Mouse (Mus musculus) regulatory T cell (primary cell): Measurements from ENCODE around the gene Fto.

Source experiments
- in situ Hi-C: fragments of 300-600 bp; cut with MboI, MseI; formaldehyde crosslinking; loops from one replicate; pipeline ENCODE4 v1.15.1; 2025; ENCODE audit warnings: high pct_unique_total_duplicates

The Fto gene

DNA sequence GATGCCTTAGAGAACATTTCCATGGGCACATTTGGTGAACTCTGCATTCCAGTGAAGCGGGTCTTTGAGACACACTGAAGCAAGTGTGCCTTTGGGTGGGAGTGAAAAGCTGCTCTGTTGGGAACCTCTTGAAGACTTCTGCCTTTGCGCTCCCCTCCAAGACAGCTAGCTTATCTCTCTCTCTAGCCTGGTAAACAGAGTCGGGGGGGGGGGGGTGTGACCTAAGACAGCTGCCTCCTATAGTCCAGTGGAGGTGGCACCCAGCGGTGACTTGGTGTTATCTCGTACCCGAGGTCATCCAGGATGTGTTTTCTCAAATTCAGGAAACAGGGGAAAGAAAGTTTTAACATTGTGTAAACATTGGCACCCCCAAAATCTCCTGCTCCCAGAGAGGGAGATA is 204.8 kb downstream of the Fto start:
- in situ Hi-C loops, result no loop called here

DNA sequence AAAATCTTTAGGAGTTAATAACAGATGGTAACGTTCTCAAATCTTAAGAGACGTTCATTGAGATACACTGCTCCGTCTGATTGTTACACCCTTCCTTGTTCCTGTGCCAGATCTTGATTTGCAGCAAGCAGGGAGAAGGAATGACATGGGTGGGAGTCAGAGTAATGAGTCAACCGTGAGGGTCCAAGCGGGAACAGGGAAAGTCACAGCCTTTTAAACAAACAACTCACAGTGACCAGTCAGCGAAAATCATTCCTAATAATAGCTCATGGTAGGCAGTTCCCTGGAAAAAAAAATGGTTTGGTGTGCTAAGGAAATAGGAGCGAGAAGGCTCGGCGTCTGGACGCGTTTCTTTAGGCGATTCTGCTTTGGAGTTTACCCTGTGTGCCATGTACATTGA is 208.9 kb downstream of the Fto start:
- in situ Hi-C loops, result no loop called here

DNA sequence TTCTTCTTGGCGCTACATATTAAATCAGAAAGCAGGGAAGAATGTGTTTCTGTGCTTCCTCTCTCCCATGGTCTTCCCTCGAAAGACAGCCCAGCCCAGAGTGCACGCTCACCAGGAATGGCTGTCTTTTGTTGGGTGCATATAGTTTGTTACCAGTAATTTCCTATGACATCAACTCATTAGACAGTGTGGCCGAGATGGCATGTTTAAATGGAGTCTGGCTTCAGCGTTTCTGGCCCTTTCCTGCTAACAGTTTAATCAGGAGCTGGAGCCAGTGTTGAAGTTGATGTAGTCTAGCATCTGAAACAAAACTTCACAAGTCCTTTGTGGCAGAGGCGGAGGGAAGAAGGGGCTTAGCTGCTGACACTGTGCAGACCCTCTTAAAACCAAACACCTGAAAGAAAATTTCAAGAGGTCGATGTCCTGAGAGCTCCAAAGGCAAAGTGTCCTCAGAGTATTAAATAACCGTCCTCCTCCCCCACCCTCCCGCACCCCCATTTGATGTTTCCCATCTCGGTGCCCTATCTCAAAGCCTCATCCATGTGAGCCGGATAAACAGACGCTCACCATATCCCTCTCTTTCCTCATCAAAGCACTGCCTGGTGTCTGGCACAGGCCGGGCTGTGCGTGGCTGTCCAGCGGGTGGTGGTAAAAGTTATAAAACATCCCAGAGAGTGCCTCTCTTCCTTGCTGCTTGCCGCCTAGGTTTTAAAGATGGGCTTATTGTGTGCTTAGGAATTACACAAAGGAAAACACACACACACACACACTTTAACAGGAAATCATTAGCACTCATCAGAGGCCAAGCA is 210.9 kb downstream of the Fto start:
- in situ Hi-C loops, result no loop called here

DNA sequence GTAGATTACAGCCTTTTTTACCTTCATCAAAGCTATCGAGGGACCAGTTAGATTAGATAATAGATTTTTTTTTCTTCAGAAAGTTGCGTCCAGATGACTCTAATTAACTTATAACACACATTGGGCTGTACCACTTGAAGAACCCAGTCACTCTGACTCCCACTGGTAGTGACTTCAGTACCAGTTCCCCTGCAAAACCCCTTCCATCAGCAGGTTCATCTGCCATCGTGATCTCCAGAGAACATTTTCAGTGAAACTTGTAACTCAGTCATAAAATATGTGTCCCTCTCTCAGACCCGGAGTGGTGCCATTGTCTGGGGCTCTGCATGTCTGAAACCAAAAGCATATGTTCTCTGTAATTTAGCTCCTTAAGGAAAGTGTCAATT is 211.5 kb downstream of the Fto start:
- in situ Hi-C loops, result loop anchor here (25.0 kb wide), 1 partner anchor 837 kb away; the partner anchor contains the start of gene Irx5

DNA sequence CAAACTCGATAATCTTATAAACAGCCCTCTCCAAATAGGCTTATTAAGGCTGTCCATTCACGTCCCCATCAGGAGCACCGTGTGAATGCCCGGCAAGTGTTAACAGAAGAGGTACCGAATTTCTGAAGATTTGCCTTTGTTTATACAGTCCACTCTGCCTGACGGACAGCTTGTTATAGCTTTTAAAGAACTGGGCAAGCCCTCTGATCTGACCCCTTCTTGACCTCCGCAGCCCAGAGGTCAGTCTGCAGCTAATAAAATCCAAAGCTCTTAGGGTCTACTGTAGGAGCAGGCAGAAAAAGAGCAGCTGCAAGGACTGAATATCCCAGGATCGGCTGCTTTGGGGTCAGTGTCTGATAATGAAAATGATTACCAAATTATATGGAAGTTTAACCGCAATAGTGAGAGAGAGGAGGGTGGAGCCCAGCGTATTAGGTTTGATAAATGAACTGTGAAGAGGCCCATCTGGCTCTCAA is 212.1 kb downstream of the Fto start:
- in situ Hi-C loops, result loop anchor here (25.0 kb wide), 1 partner anchor 837 kb away; the partner anchor contains the start of gene Irx5

DNA sequence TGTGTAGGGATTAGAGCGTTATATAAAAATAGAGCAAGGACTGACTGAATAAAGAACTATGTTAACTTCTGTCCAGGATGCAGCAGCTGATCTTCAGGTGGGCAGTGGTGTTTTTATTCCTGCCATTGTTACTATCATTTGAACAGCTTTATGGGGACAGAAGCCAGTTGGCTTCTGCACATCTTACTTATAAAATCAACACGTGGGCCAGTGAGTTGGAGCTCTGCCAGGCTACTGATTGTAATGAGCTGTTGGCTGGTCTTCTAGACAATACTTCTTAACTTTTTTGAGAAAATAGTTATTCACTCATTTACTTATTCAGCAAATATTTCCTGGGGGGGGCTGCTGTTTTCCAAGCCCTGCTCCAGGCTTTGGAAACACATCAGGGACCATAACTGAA is 215.6 kb downstream of the Fto start:
- in situ Hi-C loops, result loop anchor here (25.0 kb wide), 1 partner anchor 833 kb away; the partner anchor contains the start of gene Irx5

DNA sequence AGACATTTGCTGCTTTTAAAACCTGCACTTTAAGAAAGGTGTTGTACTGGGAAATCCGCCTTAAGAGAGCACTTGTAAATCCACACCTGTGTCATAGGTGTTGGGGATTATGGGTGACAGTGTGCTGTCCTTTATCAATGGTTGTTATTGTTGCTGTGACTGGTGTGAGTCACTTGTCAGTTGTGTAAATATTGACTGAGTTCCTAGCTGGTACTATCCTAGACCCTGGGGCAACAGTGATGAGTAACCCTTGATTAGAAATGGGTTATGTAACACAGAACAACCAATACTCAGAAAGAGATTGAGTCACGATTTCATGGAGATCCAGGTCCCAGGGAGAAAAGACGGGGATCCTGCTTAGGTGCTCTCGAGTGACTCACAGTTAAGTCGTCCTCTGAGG is 216.4 kb downstream of the Fto start:
- in situ Hi-C loops, result loop anchor here (25.0 kb wide), 1 partner anchor 833 kb away; the partner anchor contains the start of gene Irx5

DNA sequence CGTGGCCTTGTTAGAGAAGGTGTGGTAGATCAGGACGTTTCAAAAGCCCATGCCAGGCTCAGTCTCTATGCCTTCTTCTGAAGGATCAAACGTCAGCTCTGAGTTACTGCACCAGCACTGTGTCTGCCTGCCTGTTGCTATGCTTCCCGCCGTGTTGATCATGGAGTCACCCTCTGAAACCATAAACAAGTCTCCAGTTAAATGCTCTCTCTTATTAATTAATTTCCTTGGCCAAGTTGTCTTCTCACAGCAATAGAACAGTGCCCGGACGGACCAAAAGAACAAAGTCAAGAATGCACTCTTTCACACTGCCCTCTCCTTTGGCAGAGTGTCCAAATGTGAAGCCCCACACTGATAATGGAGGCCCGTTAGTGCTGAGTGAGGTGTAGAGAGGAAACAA is 217.3 kb downstream of the Fto start:
- in situ Hi-C loops, result loop anchor here (25.0 kb wide), 1 partner anchor 832 kb away; the partner anchor contains the start of gene Irx5

DNA sequence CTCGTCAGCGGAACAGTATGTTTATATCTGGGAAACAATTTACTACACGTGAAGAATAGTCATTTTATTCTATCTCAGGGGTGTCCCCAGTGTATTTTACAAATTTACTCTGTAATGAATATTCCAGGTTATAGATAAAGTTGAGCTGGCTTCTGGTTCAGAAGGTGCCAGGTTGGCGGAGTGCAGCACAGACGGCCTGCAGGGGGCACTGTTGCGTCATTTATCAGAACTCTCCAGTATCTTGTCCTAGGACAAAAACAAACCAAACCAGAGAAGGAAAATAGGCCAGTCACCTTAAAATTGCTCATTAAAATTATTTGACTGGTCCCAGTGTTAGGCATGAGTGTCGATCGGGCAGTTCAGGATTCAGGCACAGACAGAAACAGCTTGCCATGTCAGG is 218.6 kb downstream of the Fto start:
- in situ Hi-C loops, result loop anchor here (25.0 kb wide), 1 partner anchor 830 kb away; the partner anchor contains the start of gene Irx5

DNA sequence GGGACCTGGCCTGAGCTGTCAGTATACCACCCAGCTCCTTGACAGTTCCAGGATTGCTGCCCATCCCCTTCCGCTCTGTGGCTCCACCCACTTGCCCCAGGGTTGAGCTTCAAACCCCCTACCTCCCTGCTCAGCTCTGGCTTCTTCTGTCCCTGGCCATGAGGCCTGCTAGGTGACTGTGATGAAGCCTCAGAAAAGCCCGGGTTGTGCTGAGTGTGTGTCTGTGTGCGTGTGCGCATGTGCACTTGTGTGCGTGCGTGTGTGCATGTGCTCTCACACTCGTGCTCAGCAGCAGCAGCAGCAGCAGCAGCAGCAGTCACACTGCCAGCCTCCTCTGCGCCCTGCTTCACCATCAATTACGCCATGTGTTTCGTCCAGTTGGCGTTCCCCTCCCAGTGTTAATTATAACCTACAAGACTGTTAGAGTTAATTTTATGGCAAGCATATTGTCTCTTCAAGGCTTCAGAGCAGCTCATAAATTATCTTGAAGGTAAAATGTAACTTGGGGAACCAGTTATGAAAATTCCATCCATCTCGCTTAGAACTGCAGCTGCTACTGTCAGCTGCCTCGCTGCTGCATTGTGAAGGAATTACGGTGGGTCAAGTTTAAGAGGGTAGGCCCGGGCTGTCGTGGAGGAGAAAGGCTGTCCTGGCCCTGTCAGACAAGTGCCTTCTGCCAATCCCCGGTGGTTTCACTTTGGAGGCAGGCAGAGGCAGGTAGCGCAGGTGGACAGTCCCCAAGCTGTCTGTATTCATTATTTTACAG is 219.5 kb downstream of the Fto start:
- in situ Hi-C loops, result loop anchor here (25.0 kb wide), 1 partner anchor 829 kb away; the partner anchor contains the start of gene Irx5

DNA sequence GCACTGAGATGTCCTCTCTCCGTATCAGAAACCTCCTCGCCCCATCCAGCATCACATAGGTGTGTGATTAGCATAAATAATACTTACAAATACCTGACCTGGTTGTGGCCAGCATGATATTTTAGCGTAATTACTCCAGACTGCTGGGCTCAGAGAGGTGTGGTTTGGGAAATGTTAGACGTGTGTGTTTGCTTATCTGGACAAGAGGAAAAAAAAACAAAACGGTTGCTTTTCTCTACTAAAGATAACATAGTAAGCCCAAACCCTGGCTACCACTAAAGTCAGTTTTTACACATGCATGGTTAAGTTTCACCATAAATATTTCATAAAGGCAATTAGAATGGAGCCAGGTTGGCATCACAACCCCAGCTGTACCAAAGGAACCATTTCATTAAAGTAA is 221.4 kb downstream of the Fto start:
- in situ Hi-C loops, result loop anchor here (25.0 kb wide), 1 partner anchor 828 kb away; the partner anchor contains the start of gene Irx5

DNA sequence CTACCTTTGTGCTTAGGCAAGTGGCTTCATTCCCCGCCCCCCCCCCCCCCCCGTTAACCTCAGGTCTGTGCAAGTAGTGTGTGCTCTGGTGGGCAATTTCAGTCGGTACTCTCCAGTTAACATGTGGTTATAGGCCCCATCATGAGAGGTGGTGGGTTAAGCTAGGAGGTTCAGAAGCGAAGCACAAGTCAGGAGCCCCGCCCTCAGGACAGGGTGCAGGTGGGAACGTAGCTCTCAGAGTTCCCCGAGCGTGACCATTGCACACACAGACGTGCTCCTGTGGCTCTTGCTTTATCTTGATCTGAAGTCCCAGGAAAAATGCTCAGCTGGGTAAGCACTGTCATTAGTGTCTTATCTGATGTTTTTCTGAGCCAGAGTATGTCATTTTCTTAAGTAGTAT is 224.8 kb downstream of the Fto start:
- in situ Hi-C loops, result loop anchor here (25.0 kb wide), 1 partner anchor 824 kb away; the partner anchor contains the start of gene Irx5

DNA sequence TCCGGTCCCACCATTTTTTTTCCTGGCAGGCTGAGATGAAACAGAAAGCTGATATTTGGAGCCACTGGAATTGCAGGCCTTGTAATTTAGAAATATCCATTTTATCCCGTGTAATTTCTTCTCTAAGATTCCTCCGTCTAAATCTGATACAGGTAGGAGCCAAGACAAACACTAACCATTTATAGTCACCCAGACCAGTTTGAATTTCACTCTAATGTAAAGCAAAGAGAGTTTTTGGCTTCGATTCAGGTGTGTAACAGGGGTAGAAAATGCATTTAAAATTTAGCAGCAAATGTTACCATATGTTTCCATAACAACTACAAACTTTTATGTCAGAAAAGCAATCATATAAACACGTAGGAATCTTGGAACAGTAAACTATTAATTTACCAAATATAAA is 225.6 kb downstream of the Fto start:
- in situ Hi-C loops, result loop anchor here (25.0 kb wide), 1 partner anchor 823 kb away; the partner anchor contains the start of gene Irx5

DNA sequence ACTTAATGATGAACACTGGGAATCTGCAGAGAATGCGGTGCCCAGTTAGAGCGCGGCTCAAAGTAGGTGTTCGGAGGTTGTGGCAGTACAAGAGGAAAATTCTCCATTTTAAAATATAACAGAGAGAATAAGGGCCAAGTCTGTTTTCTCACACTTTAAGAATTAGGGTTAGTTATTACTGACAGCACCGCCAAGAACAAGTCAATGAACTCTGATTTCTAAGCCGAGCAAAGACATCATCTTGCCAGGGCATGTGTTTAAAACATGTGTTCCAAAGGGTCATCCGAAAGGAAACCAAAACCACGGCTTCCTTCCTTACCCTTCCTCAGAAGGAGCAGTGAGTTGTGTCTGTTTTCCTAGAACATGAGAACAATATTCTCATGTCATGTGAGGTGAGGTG is 226.3 kb downstream of the Fto start:
- in situ Hi-C loops, result loop anchor here (25.0 kb wide), 1 partner anchor 823 kb away; the partner anchor contains the start of gene Irx5

DNA sequence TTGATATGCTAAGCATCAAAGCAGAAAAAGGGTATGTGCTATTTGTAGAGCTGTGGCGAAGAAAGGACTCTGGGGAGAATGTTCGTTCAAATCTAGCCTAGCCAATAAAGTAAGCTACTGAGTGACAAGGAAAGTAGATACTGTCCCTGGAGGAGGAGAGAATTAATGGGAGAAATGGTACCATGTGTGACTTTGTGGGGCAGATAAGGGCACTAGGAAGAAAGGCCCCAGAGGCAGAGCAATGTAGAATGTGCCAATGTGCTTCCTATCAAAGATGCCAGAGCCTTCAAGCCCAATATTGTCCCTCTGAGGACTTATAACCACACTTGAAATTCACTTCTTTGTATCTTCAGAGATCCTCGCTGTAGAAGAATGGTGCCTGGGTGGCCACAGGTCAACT is 227.9 kb downstream of the Fto start:
- in situ Hi-C loops, result loop anchor here (25.0 kb wide), 1 partner anchor 821 kb away; the partner anchor contains the start of gene Irx5

DNA sequence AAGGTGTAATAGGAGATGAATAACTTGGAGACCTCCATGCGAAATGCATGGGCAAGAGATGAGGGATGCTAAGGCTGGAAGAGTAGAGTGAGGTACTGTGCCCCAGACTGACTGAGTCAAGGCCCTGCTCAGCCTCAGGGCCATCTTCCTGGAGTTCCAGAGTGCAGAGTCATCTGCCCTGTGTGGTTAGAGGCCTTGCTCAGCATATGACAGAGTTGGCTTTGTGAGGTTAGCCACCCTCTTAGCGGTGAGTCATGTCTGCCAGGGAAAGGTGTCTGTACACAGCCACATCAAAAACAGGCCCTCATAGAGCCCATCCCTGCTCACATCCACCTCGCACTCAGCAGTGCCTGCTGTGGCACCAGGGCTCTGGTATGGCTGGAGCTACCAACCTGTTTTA is 232.2 kb downstream of the Fto start:
- in situ Hi-C loops, result loop anchor here (5.0 to 25.0 kb wide), 2 partner anchors 488 to 817 kb away; partner anchors contain the start of gene Irx5

DNA sequence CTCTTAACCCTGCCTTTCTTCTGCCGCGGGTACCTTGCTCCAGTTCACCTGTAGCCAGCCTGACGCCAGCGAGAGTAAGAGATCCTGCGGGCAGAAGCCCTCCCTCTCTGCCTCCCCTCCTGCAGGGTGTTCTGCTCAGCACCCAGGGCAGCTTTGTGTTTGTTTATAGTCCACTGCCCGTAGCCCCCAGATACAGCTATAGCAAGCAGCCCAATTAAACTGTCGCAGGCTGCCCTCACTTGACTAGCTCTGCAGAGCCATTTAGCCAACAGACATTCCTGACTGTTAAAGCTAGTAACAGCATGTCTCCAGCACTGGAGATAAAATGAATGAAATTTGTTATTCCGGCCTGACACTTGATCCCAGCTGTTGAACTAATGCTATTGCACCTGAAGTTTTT is 233.3 kb downstream of the Fto start:
- in situ Hi-C loops, result loop anchor here (5.0 to 25.0 kb wide), 2 partner anchors 489 to 816 kb away; partner anchors contain the start of gene Irx5

DNA sequence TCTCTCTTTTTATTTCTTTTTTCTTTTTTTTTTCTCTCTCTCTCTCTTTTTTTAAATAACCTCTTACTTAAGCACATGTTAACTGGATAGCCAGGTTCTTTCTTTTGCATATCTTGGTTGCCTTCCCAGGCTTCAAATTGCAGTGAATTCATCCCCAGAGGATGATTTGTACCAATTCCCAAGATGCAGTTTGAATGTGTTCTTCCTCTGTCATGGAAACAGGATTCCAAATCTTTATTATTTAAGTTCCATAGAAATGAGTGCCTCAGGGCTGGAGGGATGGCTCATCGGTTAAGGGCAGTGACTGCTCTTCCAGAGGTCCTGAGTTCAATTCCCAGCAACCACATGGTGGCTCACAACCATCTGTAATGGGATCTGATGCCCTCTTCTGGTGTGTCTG is 236.8 kb downstream of the Fto start:
- in situ Hi-C loops, result no loop called here

DNA sequence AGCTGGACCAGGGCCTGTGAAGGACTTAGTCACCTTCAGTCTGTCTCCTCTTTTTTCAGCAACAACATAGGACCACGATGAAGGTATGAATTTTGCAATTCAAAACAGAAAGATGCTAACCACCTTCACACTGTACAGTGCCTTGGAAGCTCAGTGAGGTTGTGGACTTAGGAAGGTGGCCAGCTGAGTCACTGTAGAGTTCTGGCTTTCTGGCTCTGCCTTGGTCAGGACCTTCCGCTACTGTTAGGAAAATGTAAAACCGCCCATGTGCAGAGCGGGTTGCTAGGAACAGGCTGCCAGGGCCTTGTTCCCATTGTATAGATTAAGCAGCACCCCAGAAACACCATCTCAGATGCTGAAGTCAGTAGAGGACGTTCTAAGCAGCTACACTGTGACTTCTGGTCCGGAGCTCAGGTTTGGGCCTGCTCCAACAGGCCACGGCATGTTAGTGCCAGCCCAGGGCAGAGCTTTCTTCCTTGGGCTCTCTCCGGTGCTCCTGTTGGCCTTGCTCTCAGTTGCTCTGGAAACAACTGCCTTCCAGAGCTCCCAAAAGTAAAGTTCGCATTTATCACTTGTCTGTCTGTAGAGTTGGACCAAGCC is 237.9 kb downstream of the Fto start:
- in situ Hi-C loops, result no loop called here

DNA sequence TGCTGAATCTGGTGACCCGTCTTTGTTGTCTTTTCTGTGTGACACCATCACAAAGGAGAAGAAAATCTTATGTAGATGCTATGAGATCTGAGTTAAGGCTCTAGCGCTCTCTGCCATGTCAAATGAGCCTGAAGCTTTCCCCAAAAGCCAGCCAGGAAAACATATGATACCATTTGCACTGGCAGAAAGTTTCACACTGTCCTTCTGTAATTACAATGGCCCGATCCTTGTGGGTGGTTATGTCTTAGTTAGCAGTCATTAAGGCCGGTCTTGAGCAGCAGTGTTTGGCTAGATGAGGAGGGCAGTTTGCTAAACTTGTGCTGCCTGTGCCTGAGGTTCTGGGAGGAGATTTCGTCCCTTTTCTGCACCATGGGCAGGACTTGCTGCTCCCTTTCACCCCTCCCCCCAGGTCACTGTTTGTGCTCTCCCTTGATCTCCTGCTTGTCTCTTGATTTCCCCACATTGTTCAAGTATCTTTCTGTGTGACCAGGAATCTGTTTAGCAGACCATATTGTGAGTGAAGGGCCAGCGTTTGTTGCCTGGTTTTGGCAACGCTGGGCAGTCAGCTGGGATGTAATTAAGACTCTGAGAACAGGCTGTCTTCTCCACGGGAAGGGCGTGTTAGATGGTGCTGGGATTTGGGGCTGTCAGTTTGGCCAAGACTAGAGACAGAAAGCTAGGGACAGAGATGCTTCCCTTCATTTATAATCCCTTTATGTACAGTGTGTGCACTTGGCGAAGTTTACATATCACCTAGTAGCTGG is 238.6 kb downstream of the Fto start:
- in situ Hi-C loops, result no loop called here

DNA sequence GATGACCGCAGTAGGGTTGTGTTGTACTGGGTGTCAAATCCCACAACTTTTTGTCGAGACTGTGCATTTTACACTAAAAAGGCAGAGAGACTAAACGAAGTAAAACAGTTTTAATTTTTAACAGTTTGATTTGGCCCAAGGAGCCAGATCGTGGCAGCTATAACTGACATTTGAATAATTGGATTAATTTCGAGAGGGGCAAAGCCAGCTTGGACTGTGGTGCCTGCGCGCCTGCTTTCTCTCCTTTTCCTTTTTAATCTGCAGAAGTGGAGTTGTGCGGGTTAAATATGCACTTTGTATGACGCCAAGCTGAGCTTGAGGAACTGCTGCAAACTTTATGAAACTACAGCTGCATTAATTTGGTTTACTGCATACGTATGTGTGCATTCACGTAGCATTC is 239.3 kb downstream of the Fto start:
- in situ Hi-C loops, result no loop called here
